Mouse (Mus musculus): ENCODE results near the gene Ankrd24.
"Not testable (repeated sequence)": the region's sequence is repeated elsewhere in the genome, so short reads cannot be mapped to it uniquely, and the experiment has no call there.

Ankrd24 gene

GRCm38 (mm10) chr10:81644162-81644561 lies 15.8 kb downstream of the Ankrd24 start:
- DNase-seq (ENCODE audit: low spot score), result no peak

GRCm38 (mm10) chr10:81644716-81645115 lies 16.4 kb downstream of the Ankrd24 start:
- DNase-seq (ENCODE audit: low spot score), result no peak

GRCm38 (mm10) chr10:81645391-81645790 lies 17.1 kb downstream of the Ankrd24 start:
- DNase-seq (ENCODE audit: low spot score), result no peak

- DNase-seq (ENCODE audit: low spot score), result no peak
Observed at GRCm38 (mm10) chr10:81646015-81646555, 17.7 kb downstream of the Ankrd24 start.

- peak; percentile 90 for DNase-seq (ENCODE audit: low spot score)
Observed at GRCm38 (mm10) chr10:81648803-81649775, 20.7 kb downstream of the Ankrd24 start, which contains the start of gene Gm10778. Gene Gm10778, plus strand, starts transcription at chr10:81649059.

- DNase-seq (ENCODE audit: low spot score), result no peak
Observed at GRCm38 (mm10) chr10:81655178-81655577, 26.8 kb downstream of the Ankrd24 start.

GRCm38 (mm10) chr10:81656174-81656573 lies 27.8 kb downstream of the Ankrd24 start:
- no peak for DNase-seq (ENCODE audit: low spot score)

GRCm38 (mm10) chr10:81687114-81687513 lies 58.8 kb downstream of the Ankrd24 start:
- not testable (repeated sequence) for DNase-seq (ENCODE audit: low spot score)

Data from yolk sac, embryonic 10.5 days (tissue).